Mouse (Mus musculus): Measurements from ENCODE around the gene Slc31a1.

- TF ChIP-seq TAL1 (IDR thresholded peaks at IDR 0.05; ENCODE audit: low read length) (no peak), GATA1 (IDR thresholded peaks at IDR 0.05; ENCODE audit: low read length) (no peak)
Observed at GRCm38 (mm10) chr4:62347605-62348328, 12.8 kb upstream of the Slc31a1 start.

All from erythroblast, embryonic 14.5 days (primary cell).